Comparison of ENCODE assay signal across 8 mouse cellular contexts in genomic region chr3:28745835-28746483, GRCm38 (mm10). TPM values are rescaled to one million over a fixed set of nuclear protein-coding genes. Genes with fewer than 3 reads are reported as not detected.
DNase-seq lines count a peak whose midpoint lies in the region; ATAC-seq lines count a peak whose summit lies in the region.

No protein-coding gene starts in this region.

- no peak overlapping the region for H3K4me2 ChIP-seq in hindbrain, embryonic 14.5 days (replicated peaks)

- no peaks in the 10 kb centered on the region for H3K9me3 ChIP-seq in hindbrain, embryonic 14.5 days (ENCODE audit: control insufficient read depth, low read length)

- no peak overlapping the region for H3K9ac ChIP-seq in hindbrain, embryonic 14.5 days

- no peaks in the 10 kb centered on the region for H3K4me1 ChIP-seq in hindbrain, embryonic 14.5 days (replicated peaks; ENCODE audit: control insufficient read depth, insufficient read depth, low read length)

- no peaks in the 10 kb centered on the region for H3K27me3 ChIP-seq in hindbrain, embryonic 14.5 days (ENCODE audit: control insufficient read depth, insufficient read depth, low read length)

- H3K36me3 ChIP-seq in hindbrain, embryonic 14.5 days (replicated peaks; ENCODE audit: control insufficient read depth, insufficient read depth), result no peaks in the 10 kb centered on the region

- WGBS in hindbrain, embryonic 14.5 days, result 29% methylated on average over 7 of the region's 7 CpGs

- no peak overlapping the region for H3K4me3 ChIP-seq in hindbrain, embryonic 14.5 days (replicated peaks; ENCODE audit: low read length)

- DNase-seq in T-cell, adult 2 months (ENCODE audit: low spot score), result peak; percentile 62
- peak; percentile 76 for DNase-seq in cerebellum, adult 9-11 months
- peak; percentile 69 to 95 for DNase-seq in frontal cortex, adult 2 months (ENCODE audit: extremely low spot score in 1 of 2, low spot score in 1 of 2)
- peak; percentile 89 for DNase-seq in hindbrain, embryonic 14.5 days (ENCODE audit: low spot score)
- peak; percentile 68 to 90 for DNase-seq in layer of hippocampus, postnatal 14 days (ENCODE audit: low spot score in 2 of 2)
- peak; percentile 84 for DNase-seq in lung, postnatal 14 days
- DNase-seq in retina, postnatal 1 day, result peak; percentile 92
- DNase-seq in urinary bladder, postnatal 10 days (ENCODE audit: low spot score), result peak; percentile 23

- no peak overlapping the region for H3K27ac ChIP-seq in hindbrain, embryonic 14.5 days

- ATAC-seq in hindbrain, embryonic 14.5 days (ENCODE audit: low FRiP score), result peak; percentile 86

RNA-seq across cellular contexts. Expression of gene Eif5a2, which starts 35.1 kb away (rescaled TPM):
- polyA plus RNA-seq in frontal cortex, adult 2 months (2012; rRNA removed), result 21.6 and 24.4 TPM in 2 replicates
- 17.5 and 19.5 TPM in 2 replicates for polyA plus RNA-seq in hindbrain, embryonic 14.5 days (2014; fragmentation: Nextera tagmentation; extraction: Ambion mirVana)
- total RNA-seq in layer of hippocampus, postnatal 14 days (2021), result 10 to 100 TPM; 20.5 to 21.4 TPM

RNA-seq across cellular contexts. Expression of gene Slc2a2, which starts 48.3 kb away (rescaled TPM):
- polyA plus RNA-seq in frontal cortex, adult 2 months (2012; rRNA removed), result 0.06 and 0.19 TPM in 2 replicates
- polyA plus RNA-seq in hindbrain, embryonic 14.5 days (2014; fragmentation: Nextera tagmentation; extraction: Ambion mirVana), result 0.17 TPM in 1 of 2 replicates, not detected in the other
- not detected for total RNA-seq in layer of hippocampus, postnatal 14 days (2021)

RNA-seq across cellular contexts. Expression of gene Rpl22l1, which starts 59.3 kb away (rescaled TPM):
- 126 and 158 TPM in 2 replicates for polyA plus RNA-seq in frontal cortex, adult 2 months (2012; rRNA removed)
- 280 and 339 TPM in 2 replicates for polyA plus RNA-seq in hindbrain, embryonic 14.5 days (2014; fragmentation: Nextera tagmentation; extraction: Ambion mirVana)
- total RNA-seq in layer of hippocampus, postnatal 14 days (2021), result 100 to 1,000 TPM; 169 to 191 TPM

Comparison
In these comparisons a context has a peak if more than half of its experiments do, and no peak if none do; other contexts are left out.
1. DNase-seq: peak in every context shown above with its lines; median percentile 92 in retina, postnatal 1 day; 89 in hindbrain, embryonic 14.5 days; 84 in lung, postnatal 14 days; 82 in frontal cortex, adult 2 months; 79 in layer of hippocampus, postnatal 14 days; 76 in cerebellum, adult 9-11 months; 62 in T-cell, adult 2 months; 23 in urinary bladder, postnatal 10 days.